Mouse (Mus musculus): ENCODE data around the gene Mief1.

GRCm38 (mm10) chr15:80203406-80203805 is 30.4 kb upstream of the Mief1 start:
- no peak for TF ChIP-seq CTCF (conservative IDR thresholded peaks at IDR 0.05 in 1 of 2, IDR thresholded peaks at IDR 0.05 in 1 of 2; ENCODE audit: low read depth in 2 of 2, low read length in 2 of 2)
- no peak for TF ChIP-seq CHD1 (IDR thresholded peaks at IDR 0.05; ENCODE audit: low read depth, low read length)
- TF ChIP-seq EP300 (IDR thresholded peaks at IDR 0.05; ENCODE audit: low read length), result no peak
- no peak for TF ChIP-seq ZC3H11A (IDR thresholded peaks at IDR 0.05; ENCODE audit: low read depth, low read length)
- TF ChIP-seq ZKSCAN1 (IDR thresholded peaks at IDR 0.05; ENCODE audit: borderline replicate concordance, low read depth, low read length), result no peak
- no peak for TF ChIP-seq GABPA (IDR thresholded peaks at IDR 0.05; ENCODE audit: insufficient replicate concordance, low read depth, low read length)
